Mouse (Mus musculus): ENCODE measurements at regions not wholly inside any gene's neighbourhood (a gene's known extent, or its start where the extent isn't known, plus 50 kb on each side); places are given as distances from the start of the nearest gene placed in this dataset.

DNA sequence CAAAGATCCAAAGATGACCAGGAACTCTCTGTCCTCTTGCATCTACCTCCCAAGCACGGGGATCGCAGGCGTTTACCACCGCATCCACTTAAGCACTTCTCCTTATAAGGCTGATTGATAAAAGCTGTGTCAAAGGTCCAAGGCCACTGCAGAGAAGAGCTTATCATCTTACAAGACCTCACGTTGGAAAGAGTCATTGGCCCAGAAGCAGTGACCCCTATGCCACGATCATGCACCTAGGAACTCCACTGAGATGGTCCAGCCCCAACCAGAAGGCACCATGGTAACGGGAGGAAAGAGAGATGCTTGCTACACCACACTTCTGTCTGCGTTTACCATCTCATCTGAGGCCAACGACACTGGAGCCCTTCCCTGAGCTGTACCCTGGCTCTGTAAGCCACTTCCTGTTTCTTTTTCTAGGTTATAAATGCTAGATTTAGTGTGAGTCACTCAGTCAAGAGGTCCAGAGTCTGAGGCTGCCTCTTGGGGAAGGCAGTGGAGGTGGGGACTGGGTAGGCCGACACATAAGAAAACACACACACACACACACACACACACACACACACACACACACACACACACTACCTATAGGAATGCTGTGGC, 66.4 kb downstream of the Vcpkmt start:
- TF ChIP-seq CTCF (IDR thresholded peaks at IDR 0.05; ENCODE audit: low read depth) (no peak), EP300 (optimal IDR thresholded peaks at IDR 0.05) (no peak)
